Mouse (Mus musculus) myocyte (in vitro differentiated cells): ENCODE results near the gene Tgm4. TPM values are rescaled to one million over a fixed set of nuclear protein-coding genes. Genes with fewer than 3 reads are reported as not detected.
A peak's percentile ranks its signal among the peaks of the same experiment; 100 is the strongest.

Experiments
- H3K27me3 ChIP-seq: one replicate; pipeline ENCODE4 v1.6.1; 2011; ENCODE audit not compliant: control insufficient read depth, insufficient read depth, insufficient read length
- H3K36me3 ChIP-seq: one replicate; pipeline ENCODE4 v1.6.1; 2011; ENCODE audit not compliant: control insufficient read depth, insufficient read depth
- H3K4me2 ChIP-seq: one replicate; pipeline ENCODE4 v1.6.1; 2011; ENCODE audit warnings: low read depth, control low read depth
- H3K4me3 ChIP-seq: one replicate; pipeline ENCODE4 v1.5.1; 2011; ENCODE audit warnings: mild to moderate bottlenecking, control low read depth, moderate library complexity
- H3K79me2 ChIP-seq: one replicate; pipeline ENCODE4 v1.6.1; 2011; ENCODE audit not compliant: control insufficient read depth, insufficient read depth
- H3ac ChIP-seq: one replicate; pipeline ENCODE4 v1.6.1; 2011; ENCODE audit not compliant: control insufficient read depth, insufficient read length
- CEBPB ChIP-seq: IDR thresholded peaks from 2 replicates; pipeline ENCODE4 v1.6.1; 2011; ENCODE audit warnings: mild to moderate bottlenecking, moderate library complexity; ENCODE audit not compliant: poor library complexity, insufficient read depth, severe bottlenecking
- E2F4 ChIP-seq: IDR thresholded peaks from one replicate; pipeline ENCODE4 v1.6.1; 2011; ENCODE audit warnings: mild to moderate bottlenecking, control low read depth, moderate library complexity; ENCODE audit not compliant: insufficient read depth
- MAX ChIP-seq: IDR thresholded peaks from one replicate; pipeline ENCODE4 v1.6.1; 2011; ENCODE audit warnings: low read depth, mild to moderate bottlenecking, control low read depth
- MYOD1 ChIP-seq, 3 experiments: IDR thresholded peaks; one replicate each; pipeline ENCODE4 v1.6.1; 2011; ENCODE audit warnings: control low read depth in 2 of 3, low read depth in 2 of 3, mild to moderate bottlenecking in 2 of 3, moderate library complexity in 1 of 3; ENCODE audit not compliant: insufficient read length in 2 of 3, control insufficient read depth in 1 of 3
- MYOG ChIP-seq, 3 experiments: IDR thresholded peaks; one replicate each; pipeline ENCODE4 v1.6.1; 2011; ENCODE audit warnings: control low read depth in 2 of 3, low read depth in 2 of 3, mild to moderate bottlenecking in 2 of 3; ENCODE audit not compliant: insufficient read length in 2 of 3, control insufficient read depth in 1 of 3, insufficient read depth in 1 of 3
- POLR2A ChIP-seq: IDR thresholded peaks from one replicate; pipeline ENCODE4 v1.6.1; 2011; ENCODE audit warnings: low read depth, mild to moderate bottlenecking, control low read depth, moderate library complexity; ENCODE audit not compliant: insufficient read length
- POLR2AphosphoS2 ChIP-seq: IDR thresholded peaks from one replicate; pipeline ENCODE4 v1.6.1; 2011; ENCODE audit warnings: low read depth, control low read depth; ENCODE audit not compliant: insufficient read length
- REST ChIP-seq: IDR thresholded peaks from one replicate; pipeline ENCODE4 v1.6.1; 2011; ENCODE audit warnings: mild to moderate bottlenecking, control low read depth, moderate library complexity; ENCODE audit not compliant: insufficient read depth, insufficient read length
- SRF ChIP-seq: IDR thresholded peaks from one replicate; pipeline ENCODE4 v1.6.1; 2011; ENCODE audit warnings: low read depth; ENCODE audit not compliant: control insufficient read depth, insufficient read length
- TCF12 ChIP-seq: IDR thresholded peaks from one replicate; pipeline ENCODE4 v1.6.1; 2011; ENCODE audit warnings: mild to moderate bottlenecking, control low read depth; ENCODE audit not compliant: poor library complexity, insufficient read depth, severe bottlenecking
- TCF3 ChIP-seq: IDR thresholded peaks from one replicate; pipeline ENCODE4 v1.6.1; 2011; ENCODE audit warnings: low read depth, control low read depth; ENCODE audit not compliant: insufficient read length
- USF1 ChIP-seq: IDR thresholded peaks from one replicate; pipeline ENCODE4 v1.6.1; 2011; ENCODE audit warnings: low read depth, mild to moderate bottlenecking, control low read depth, moderate library complexity
- polyA plus RNA-seq: library from polyadenylated mRNA; unstranded; fragments of >200 nt; fragmentation: generic; extraction: Trizol; gene quantifications from one replicate; pipeline ENCODE4 v1.2.1, GENCODE M21; 2012; ENCODE audit warnings: missing spikeins

Gene Tgm4
- polyA plus RNA-seq, 1 experiment: 0.25 TPM

DNA sequence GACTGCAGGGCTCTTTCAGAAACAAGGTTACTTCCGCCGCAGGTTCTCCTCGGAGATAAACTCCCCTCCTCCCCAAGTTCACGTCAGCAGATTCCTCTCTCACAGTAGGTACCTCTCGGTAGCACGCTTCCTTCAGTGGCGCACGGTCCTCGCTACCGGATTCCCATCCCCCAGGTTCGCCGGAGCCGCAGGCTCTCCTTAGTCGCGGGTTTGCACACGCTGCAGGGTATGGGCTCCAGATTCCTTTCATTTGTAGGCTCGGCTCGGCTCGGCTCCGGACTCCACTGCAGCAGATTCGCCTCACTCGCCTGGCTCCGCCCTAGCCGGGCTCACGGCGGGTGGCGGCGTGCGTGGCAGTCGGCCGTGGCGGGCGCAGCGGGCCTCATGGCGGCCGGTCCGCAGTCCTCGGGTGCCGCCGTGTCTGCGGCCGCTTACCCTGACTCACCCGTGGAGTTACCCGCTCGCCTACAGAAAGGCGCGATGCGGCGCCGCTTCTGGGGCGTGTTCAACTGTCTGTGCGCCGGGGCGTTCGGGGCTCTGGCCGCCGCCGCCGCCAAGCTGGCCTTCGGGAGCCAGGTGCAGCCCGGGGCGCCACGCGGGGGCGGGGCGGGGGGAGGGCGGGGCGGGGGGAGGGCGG lies 13.4 kb upstream of the Tgm4 start, which contains the start of gene Tmem42:
TSS of gene Tmem42 (plus strand) at position 332 of the 637 bp plus-strand sequence.
- H3K4me3 ChIP-seq: peak within 1 kb of the TSS; percentile 72
- peaks cover 4% of the 10 kb centered on the region for H3K36me3 ChIP-seq
- H3K27me3 ChIP-seq: no peaks in the 10 kb centered on the region
- no peaks in the 10 kb centered on the region for H3K79me2 ChIP-seq
- peak within 1 kb of the TSS; percentile 53 for H3ac ChIP-seq
- TF ChIP-seq SRF: no peak
- peak in 1 of 3 experiments; percentile 44 for TF ChIP-seq MYOG (IDR thresholded peaks at IDR 0.05; ENCODE audit: control insufficient read depth in 1 of 3, insufficient read depth in 1 of 3, insufficient read length in 2 of 3, low read depth in 2 of 3)
- TF ChIP-seq POLR2A: peak; percentile 70
- peak; percentile 8 for TF ChIP-seq POLR2AphosphoS2
- TF ChIP-seq MYOD1 (IDR thresholded peaks at IDR 0.05; ENCODE audit: control insufficient read depth in 1 of 3, insufficient read length in 2 of 3, low read depth in 2 of 3): peak in 1 of 3 experiments; percentile 61
- H3K4me2 ChIP-seq: peak within 1 kb of the TSS; percentile 86

DNA sequence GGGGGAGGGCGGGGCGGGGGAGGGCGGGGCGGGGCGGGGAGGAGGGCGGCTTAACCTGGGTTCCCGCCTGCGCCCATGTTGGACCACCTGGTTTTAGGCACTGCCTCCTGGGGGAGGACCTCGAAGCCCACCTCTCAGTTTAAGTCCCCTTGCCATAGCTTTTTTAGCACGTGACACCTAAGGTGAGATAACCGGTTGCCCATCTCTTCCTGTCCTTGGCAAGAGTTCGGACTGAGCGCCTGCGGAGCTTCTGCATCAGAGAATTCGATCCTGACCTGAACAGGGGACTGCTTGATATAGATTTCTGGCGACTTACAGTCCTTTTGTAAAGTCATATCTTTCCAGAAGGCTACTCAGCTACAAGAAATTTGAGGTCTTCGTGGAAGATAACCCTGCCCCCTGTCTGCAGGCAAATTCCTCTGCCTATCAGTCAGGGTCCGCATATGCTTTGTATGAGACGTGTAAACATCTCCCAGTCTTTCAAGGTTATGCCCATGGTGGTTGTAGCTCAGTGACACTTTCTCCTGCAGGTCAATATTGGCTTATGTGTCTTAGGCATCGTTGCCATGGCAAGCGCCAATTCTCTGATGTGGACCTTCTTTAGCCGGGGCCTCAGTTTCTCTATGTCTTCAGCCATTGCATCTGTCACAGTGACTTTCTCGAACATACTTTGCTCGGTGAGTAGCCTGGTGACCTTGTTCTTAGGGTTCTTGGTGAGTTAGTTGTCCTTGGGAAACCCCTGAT lies 12.7 kb upstream of the Tgm4 start:
- Histone ChIP-seq H3K4me2 (peak overlapping the region; percentile 83), H3ac (peak overlapping the region; percentile 53), H3K79me2 (no peaks in the 10 kb centered on the region), H3K36me3 (peaks cover 1% of the 10 kb centered on the region), H3K4me3 (peak overlapping the region; percentile 72), H3K27me3 (no peaks in the 10 kb centered on the region)
- TF ChIP-seq USF1 (no peak), POLR2AphosphoS2 (no peak), REST (no peak), E2F4 (no peak), MYOG (IDR thresholded peaks at IDR 0.05; ENCODE audit: control insufficient read depth in 1 of 3, insufficient read depth in 1 of 3, insufficient read length in 2 of 3, low read depth in 2 of 3) (no peak), POLR2A (no peak), TCF12 (no peak), CEBPB (no peak), MAX (no peak), TCF3 (no peak), SRF (no peak), MYOD1 (IDR thresholded peaks at IDR 0.05; ENCODE audit: control insufficient read depth in 1 of 3, insufficient read length in 2 of 3, low read depth in 2 of 3) (no peak)

DNA sequence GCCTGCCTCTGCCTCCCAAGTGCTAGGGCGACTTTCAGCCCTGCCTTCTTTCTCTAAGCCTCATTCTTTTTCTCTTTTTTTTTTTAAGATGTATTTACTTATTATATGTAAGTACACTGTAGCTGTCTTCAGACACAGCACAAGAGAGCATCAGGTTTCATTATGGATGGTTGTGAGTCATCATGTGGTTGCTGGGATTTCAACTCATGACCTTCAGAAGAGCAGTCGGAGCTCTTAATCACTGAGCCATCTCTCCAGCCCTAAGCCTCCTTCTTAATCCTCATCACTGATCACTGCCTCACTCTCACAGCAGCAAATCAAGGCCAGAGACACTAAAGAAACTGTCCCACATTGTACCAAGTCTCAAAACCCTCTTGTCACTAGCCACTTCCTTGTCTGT lies 10.3 kb upstream of the Tgm4 start:
- H3K4me3 ChIP-seq: no peak overlapping the region
- no peak overlapping the region for H3K4me2 ChIP-seq
- TF ChIP-seq POLR2A: no peak
- no peak for TF ChIP-seq TCF3
- no peak overlapping the region for H3ac ChIP-seq
- H3K27me3 ChIP-seq: no peaks in the 10 kb centered on the region
- H3K36me3 ChIP-seq: no peaks in the 10 kb centered on the region
- no peaks in the 10 kb centered on the region for H3K79me2 ChIP-seq

DNA sequence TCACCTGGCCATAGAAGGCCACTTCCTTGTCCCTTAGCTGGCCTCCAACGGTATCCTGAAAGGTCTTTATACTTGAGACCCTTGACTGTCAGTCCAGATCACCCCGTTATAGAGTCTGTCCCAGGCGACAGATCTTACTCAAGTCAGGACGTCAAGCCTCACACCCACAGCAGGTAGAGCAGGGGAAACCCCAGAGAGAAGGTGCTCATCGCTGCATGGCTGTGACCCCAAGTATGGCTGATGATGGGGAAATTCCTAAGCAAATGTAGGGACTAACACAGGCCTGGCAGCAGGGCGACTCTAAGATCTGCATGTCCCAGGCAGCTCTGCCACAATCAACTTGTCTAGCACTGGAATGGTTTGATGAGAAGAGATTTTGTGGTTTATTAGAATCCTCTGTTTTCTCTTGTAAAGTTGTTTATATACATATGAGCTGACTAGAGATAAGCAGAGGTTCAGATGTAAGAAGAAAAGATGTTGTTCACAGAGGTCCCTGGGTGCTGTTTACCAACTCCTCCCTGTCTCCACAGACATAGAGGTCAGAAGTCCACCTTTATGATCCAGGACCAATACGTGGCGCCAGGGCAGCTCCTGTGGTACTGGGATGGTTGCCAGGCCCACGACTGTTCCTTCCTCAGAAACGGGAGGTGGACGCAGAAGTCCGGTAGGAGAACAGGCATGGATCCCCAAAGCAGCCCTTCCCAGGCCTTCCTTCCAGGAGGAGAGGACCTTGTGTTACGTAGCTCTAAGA lies 2.9 kb upstream of the Tgm4 start:
- no peak overlapping the region for H3K4me2 ChIP-seq
- H3K36me3 ChIP-seq: no peaks in the 10 kb centered on the region
- no peaks in the 10 kb centered on the region for H3K27me3 ChIP-seq
- no peak overlapping the region for H3K4me3 ChIP-seq
- no peak overlapping the region for H3ac ChIP-seq
- TF ChIP-seq REST: no peak
- no peak for TF ChIP-seq MAX
- TF ChIP-seq TCF3: no peak
- TF ChIP-seq POLR2A: no peak
- TF ChIP-seq USF1: no peak
- no peak for TF ChIP-seq MYOD1 (IDR thresholded peaks at IDR 0.05; ENCODE audit: control insufficient read depth in 1 of 3, insufficient read length in 2 of 3, low read depth in 2 of 3)
- TF ChIP-seq MYOG (IDR thresholded peaks at IDR 0.05; ENCODE audit: control insufficient read depth in 1 of 3, insufficient read depth in 1 of 3, insufficient read length in 2 of 3, low read depth in 2 of 3): no peak
- TF ChIP-seq POLR2AphosphoS2: no peak
- TF ChIP-seq CEBPB: no peak
- TF ChIP-seq SRF: no peak
- TF ChIP-seq TCF12: no peak
- TF ChIP-seq E2F4: no peak
- no peaks in the 10 kb centered on the region for H3K79me2 ChIP-seq

DNA sequence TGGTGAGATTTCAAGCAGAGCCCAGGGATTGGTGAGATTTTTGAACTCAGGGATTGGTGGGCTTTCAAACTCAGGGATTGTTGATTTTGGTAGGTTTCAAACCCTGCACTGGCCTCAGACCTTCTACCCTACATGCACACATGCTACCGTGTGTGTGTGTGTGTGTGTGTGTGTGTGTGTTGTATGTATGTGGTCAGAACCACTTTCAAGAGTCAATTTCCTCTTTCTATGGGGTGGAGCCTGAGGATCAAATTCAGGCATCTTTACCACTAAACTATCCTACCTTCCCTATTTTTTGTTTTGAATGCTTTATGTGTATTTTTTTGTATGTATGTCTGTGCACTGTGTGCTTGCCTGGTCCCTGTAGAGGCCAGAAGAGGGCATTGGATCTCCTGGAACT lies 13.1 kb downstream of the Tgm4 start:
- Histone ChIP-seq H3ac (no peak overlapping the region), H3K79me2 (no peaks in the 10 kb centered on the region), H3K27me3 (peaks cover 26% of the 10 kb centered on the region), H3K4me3 (no peak overlapping the region), H3K36me3 (no peaks in the 10 kb centered on the region), H3K4me2 (no peak overlapping the region)
- no peak for TF ChIP-seq POLR2A
- no peak for TF ChIP-seq USF1
- TF ChIP-seq CEBPB: no peak
- TF ChIP-seq E2F4: no peak
- TF ChIP-seq SRF: no peak
- TF ChIP-seq TCF12: no peak
- no peak for TF ChIP-seq TCF3
- TF ChIP-seq MYOG (IDR thresholded peaks at IDR 0.05; ENCODE audit: control insufficient read depth in 1 of 3, insufficient read depth in 1 of 3, insufficient read length in 2 of 3, low read depth in 2 of 3): no peak
- TF ChIP-seq MAX: no peak
